Mouse (Mus musculus) thymus, adult 2 months (tissue): Measurements from ENCODE around the gene Elof1. TPM values are rescaled to one million over a fixed set of nuclear protein-coding genes. Genes with fewer than 3 reads are reported as not detected.

Experiments
- DNase-seq: peaks from one replicate; pipeline ENCODE4 v3.0.0; 2021
- H3K27ac ChIP-seq: fragments of 200-500 bp; 2 replicates; pipeline ENCODE4 v1.5.1; 2012; ENCODE audit warnings: low read length, control low read depth; ENCODE audit not compliant: control insufficient read depth, insufficient read depth
- H3K27me3 ChIP-seq: fragments of 200-500 bp; 2 replicates; pipeline ENCODE4 v1.6.1; 2012; ENCODE audit warnings: mild to moderate bottlenecking, low read length, moderate library complexity, mixed read lengths; ENCODE audit not compliant: control insufficient read depth, insufficient read depth
- H3K36me3 ChIP-seq: fragments of 200-500 bp; 2 replicates; pipeline ENCODE4 v1.6.1; 2012; ENCODE audit warnings: mild to moderate bottlenecking, low read length, moderate library complexity; ENCODE audit not compliant: control insufficient read depth, insufficient read depth
- H3K4me1 ChIP-seq: fragments of 200-500 bp; replicated peaks from 2 replicates; pipeline ENCODE4 v1.6.1; 2012; ENCODE audit warnings: low read length; ENCODE audit not compliant: control insufficient read depth, insufficient read depth
- H3K4me3 ChIP-seq: fragments of 200-500 bp; 2 replicates; pipeline ENCODE4 v1.5.1; 2012; ENCODE audit warnings: mild to moderate bottlenecking, low read length, control low read depth, moderate library complexity; ENCODE audit not compliant: control insufficient read depth, insufficient read depth
- CTCF ChIP-seq: fragments of 200-500 bp; IDR thresholded peaks from 2 replicates; pipeline ENCODE4 v1.5.1; 2012; ENCODE audit warnings: mild to moderate bottlenecking, control low read depth, low read length, moderate library complexity, borderline replicate concordance; ENCODE audit not compliant: control insufficient read depth, poor library complexity, insufficient read depth; ENCODE audit errors: extremely low read depth
- POLR2A ChIP-seq: fragments of 200-500 bp; IDR thresholded peaks from 2 replicates; pipeline ENCODE4 v1.6.1; 2012; ENCODE audit warnings: mild to moderate bottlenecking, low read length, control low read depth, moderate library complexity; ENCODE audit not compliant: control insufficient read depth, poor library complexity, insufficient read depth; ENCODE audit errors: extremely low read depth
- WGBS: fragments of 180-500 bp; shearing (Covaris S2); methylation state at CpG from one replicate; pipeline ENCODE4 v1.1.7; 2018; 5-methylcytosine and 5-hydroxymethylcytosine counted together
- polyA plus RNA-seq: library from polyadenylated mRNA; depleted of rRNA; stranded (reverse); fragments of >200 nt; gene quantifications from 2 replicates; pipeline ENCODE4 v1.2.3, GENCODE M21; 2012

The Elof1 gene
- polyA plus RNA-seq, 1 experiment: 205 TPM

- peak; percentile 86 for DNase-seq
- peak overlapping the region; percentile 84 for H3K4me3 ChIP-seq
- TF ChIP-seq CTCF (no peak), POLR2A (peak; percentile 82)
- WGBS: 2% methylated on average over 35 of the region's 35 CpGs
- H3K27me3 ChIP-seq: no peaks in the 10 kb centered on the region
- H3K36me3 ChIP-seq: peaks cover 13% of the 10 kb centered on the region; the same call in 1 of the 2 replicates
- peak overlapping the region; percentile 75 for H3K27ac ChIP-seq
- H3K4me1 ChIP-seq: peaks cover 54% of the 10 kb centered on the region
Observed at GRCm38 (mm10) chr9:22131226-22131981, 14.4 kb upstream of the Elof1 start.

- TF ChIP-seq POLR2A: no peak
- no peak for TF ChIP-seq CTCF
- Histone ChIP-seq H3K27ac (no peak overlapping the region), H3K27me3 (no peaks in the 10 kb centered on the region), H3K4me1 (peaks cover 14% of the 10 kb centered on the region), H3K4me3 (no peak overlapping the region), H3K36me3 (peaks cover 13% of the 10 kb centered on the region; the same call in 1 of the 2 replicates)
- no peak for DNase-seq
- 86% methylated on average over 15 of the region's 15 CpGs for WGBS
Observed at GRCm38 (mm10) chr9:22125246-22126027, 8.5 kb upstream of the Elof1 start.

GRCm38 (mm10) chr9:22124169-22124568 lies 7.2 kb upstream of the Elof1 start:
- H3K36me3 ChIP-seq: peaks cover 13% of the 10 kb centered on the region; the same call in 1 of the 2 replicates
- H3K4me3 ChIP-seq: no peak overlapping the region
- 99% methylated on average over 3 of the region's 3 CpGs for WGBS
- no peak for TF ChIP-seq POLR2A
- TF ChIP-seq CTCF: no peak
- H3K4me1 ChIP-seq: 0 out of 2 replicates have a peak, but pooled peaks cover 2% of the 10 kb centered on the region
- no peak for DNase-seq
- H3K27ac ChIP-seq: no peak overlapping the region
- H3K27me3 ChIP-seq: no peaks in the 10 kb centered on the region

GRCm38 (mm10) chr9:22123069-22123609 lies 6.2 kb upstream of the Elof1 start:
- H3K4me1 ChIP-seq: 0 out of 2 replicates have a peak, but pooled peaks cover 2% of the 10 kb centered on the region
- H3K27ac ChIP-seq: no peak overlapping the region
- H3K27me3 ChIP-seq: no peaks in the 10 kb centered on the region
- TF ChIP-seq CTCF (no peak), POLR2A (no peak)
- 59% methylated on average over 7 of the region's 7 CpGs for WGBS
- peaks cover 9% of the 10 kb centered on the region; the same call in 1 of the 2 replicates for H3K36me3 ChIP-seq
- H3K4me3 ChIP-seq: no peak overlapping the region
- no peak for DNase-seq

- TF ChIP-seq CTCF (no peak), POLR2A (no peak)
- peaks cover 4% of the 10 kb centered on the region; the same call in 1 of the 2 replicates for H3K36me3 ChIP-seq
- H3K27ac ChIP-seq: no peak overlapping the region
- H3K4me1 ChIP-seq: peaks cover 6% of the 10 kb centered on the region
- DNase-seq: no peak
- no peak overlapping the region for H3K4me3 ChIP-seq
- no peaks in the 10 kb centered on the region for H3K27me3 ChIP-seq
- WGBS: 87% methylated on average over 3 of the region's 3 CpGs
Observed at GRCm38 (mm10) chr9:22122005-22122404, 5.0 kb upstream of the Elof1 start.

- no peak for TF ChIP-seq POLR2A
- TF ChIP-seq CTCF: no peak
- H3K27ac ChIP-seq: no peak overlapping the region
- H3K36me3 ChIP-seq: no peaks in the 10 kb centered on the region
- H3K4me3 ChIP-seq: no peak overlapping the region
- peaks cover 6% of the 10 kb centered on the region for H3K4me1 ChIP-seq
- H3K27me3 ChIP-seq: no peaks in the 10 kb centered on the region
- DNase-seq: no peak
Observed at GRCm38 (mm10) chr9:22121545-22121944, 4.6 kb upstream of the Elof1 start.
